Mouse (Mus musculus): Measurements from ENCODE around the gene Sipa1l1. TPM values are rescaled to one million over a fixed set of nuclear protein-coding genes. Genes with fewer than 3 reads are reported as not detected.
"Not testable (repeated sequence)": the region's sequence is repeated elsewhere in the genome, so short reads cannot be mapped to it uniquely, and the experiment has no call there.

Gene Sipa1l1
- polyA plus RNA-seq, 1 experiment, result 0.13 TPM

- Histone ChIP-seq H3K4me1 (ENCODE audit: control insufficient read depth) (no peaks in the 10 kb centered on the region), H3K27me3 (ENCODE audit: control insufficient read depth) (no peaks in the 10 kb centered on the region), H3K36me3 (ENCODE audit: control insufficient read depth) (no peaks in the 10 kb centered on the region), H3K4me3 (replicated peaks) (no peak overlapping the region), H3K9me3 (ENCODE audit: control insufficient read depth, low read length) (no peaks in the 10 kb centered on the region)
- TF ChIP-seq GATA1 (IDR thresholded peaks at IDR 0.05; ENCODE audit: low read length) (no peak), TAL1 (IDR thresholded peaks at IDR 0.05; ENCODE audit: low read length) (no peak)
Measured at GRCm38 (mm10) chr12:82476028-82476427, 306.9 kb downstream of the Sipa1l1 start.

GRCm38 (mm10) chr12:82476580-82476979 is 307.5 kb downstream of the Sipa1l1 start:
- Histone ChIP-seq H3K4me3 (replicated peaks) (no peak overlapping the region), H3K4me1 (ENCODE audit: control insufficient read depth) (no peaks in the 10 kb centered on the region), H3K27me3 (ENCODE audit: control insufficient read depth) (no peaks in the 10 kb centered on the region), H3K9me3 (ENCODE audit: control insufficient read depth, low read length) (no peaks in the 10 kb centered on the region), H3K36me3 (ENCODE audit: control insufficient read depth) (no peaks in the 10 kb centered on the region)
- TF ChIP-seq GATA1 (IDR thresholded peaks at IDR 0.05; ENCODE audit: low read length) (no peak), TAL1 (IDR thresholded peaks at IDR 0.05; ENCODE audit: low read length) (no peak)

- Histone ChIP-seq H3K36me3 (ENCODE audit: control insufficient read depth) (no peaks in the 10 kb centered on the region), H3K4me1 (ENCODE audit: control insufficient read depth) (no peaks in the 10 kb centered on the region), H3K27me3 (ENCODE audit: control insufficient read depth) (no peaks in the 10 kb centered on the region), H3K4me3 (replicated peaks) (no peak overlapping the region), H3K9me3 (ENCODE audit: control insufficient read depth, low read length) (no peaks in the 10 kb centered on the region)
- TF ChIP-seq GATA1 (IDR thresholded peaks at IDR 0.05; ENCODE audit: low read length), result no peak
- TF ChIP-seq TAL1 (IDR thresholded peaks at IDR 0.05; ENCODE audit: low read length), result no peak
Measured at GRCm38 (mm10) chr12:82477826-82478225, 308.7 kb downstream of the Sipa1l1 start.

GRCm38 (mm10) chr12:82478256-82478655 is 309.1 kb downstream of the Sipa1l1 start:
- TF ChIP-seq TAL1 (IDR thresholded peaks at IDR 0.05; ENCODE audit: low read length), result no peak
- TF ChIP-seq GATA1 (IDR thresholded peaks at IDR 0.05; ENCODE audit: low read length), result no peak
- Histone ChIP-seq H3K9me3 (ENCODE audit: control insufficient read depth, low read length) (no peaks in the 10 kb centered on the region), H3K4me1 (ENCODE audit: control insufficient read depth) (no peaks in the 10 kb centered on the region), H3K36me3 (ENCODE audit: control insufficient read depth) (no peaks in the 10 kb centered on the region), H3K27me3 (ENCODE audit: control insufficient read depth) (no peaks in the 10 kb centered on the region), H3K4me3 (replicated peaks) (no peak overlapping the region)

- TF ChIP-seq GATA1 (IDR thresholded peaks at IDR 0.05; ENCODE audit: low read length) (no peak), TAL1 (IDR thresholded peaks at IDR 0.05; ENCODE audit: low read length) (no peak)
- H3K27me3 ChIP-seq (ENCODE audit: control insufficient read depth), result no peaks in the 10 kb centered on the region
- no peaks in the 10 kb centered on the region for H3K36me3 ChIP-seq (ENCODE audit: control insufficient read depth)
- H3K4me3 ChIP-seq (replicated peaks), result no peak overlapping the region
- no peaks in the 10 kb centered on the region for H3K4me1 ChIP-seq (ENCODE audit: control insufficient read depth)
- H3K9me3 ChIP-seq (ENCODE audit: control insufficient read depth, low read length), result peaks cover under 1% of the 10 kb centered on the region; the same call in 1 of the 2 replicates
Measured at GRCm38 (mm10) chr12:82479393-82479792, 310.3 kb downstream of the Sipa1l1 start.

- H3K4me3 ChIP-seq (replicated peaks); H3K36me3 ChIP-seq (ENCODE audit: control insufficient read depth); H3K9me3 ChIP-seq (ENCODE audit: control insufficient read depth, low read length); H3K4me1 ChIP-seq (ENCODE audit: control insufficient read depth); H3K27me3 ChIP-seq (ENCODE audit: control insufficient read depth): not testable (repeated sequence)
Measured at GRCm38 (mm10) chr12:82480425-82480824, 311.3 kb downstream of the Sipa1l1 start.

- Histone ChIP-seq H3K36me3 (ENCODE audit: control insufficient read depth) (no peaks in the 10 kb centered on the region), H3K27me3 (ENCODE audit: control insufficient read depth) (no peaks in the 10 kb centered on the region), H3K4me1 (ENCODE audit: control insufficient read depth) (no peaks in the 10 kb centered on the region), H3K4me3 (replicated peaks) (no peak overlapping the region), H3K9me3 (ENCODE audit: control insufficient read depth, low read length) (peaks cover 2% of the 10 kb centered on the region; the same call in 1 of the 2 replicates)
- TF ChIP-seq GATA1 (IDR thresholded peaks at IDR 0.05; ENCODE audit: low read length) (no peak), TAL1 (IDR thresholded peaks at IDR 0.05; ENCODE audit: low read length) (no peak)
Measured at GRCm38 (mm10) chr12:82485466-82485865, 316.3 kb downstream of the Sipa1l1 start.

- Histone ChIP-seq H3K36me3 (ENCODE audit: control insufficient read depth) (no peaks in the 10 kb centered on the region), H3K4me3 (replicated peaks) (no peak overlapping the region), H3K27me3 (ENCODE audit: control insufficient read depth) (no peaks in the 10 kb centered on the region), H3K4me1 (ENCODE audit: control insufficient read depth) (no peaks in the 10 kb centered on the region), H3K9me3 (ENCODE audit: control insufficient read depth, low read length) (peaks cover 2% of the 10 kb centered on the region; the same call in 1 of the 2 replicates)
- TF ChIP-seq GATA1 (IDR thresholded peaks at IDR 0.05; ENCODE audit: low read length) (no peak), TAL1 (IDR thresholded peaks at IDR 0.05; ENCODE audit: low read length) (no peak)
Measured at GRCm38 (mm10) chr12:82486829-82487560, 317.9 kb downstream of the Sipa1l1 start.

- Histone ChIP-seq H3K27me3 (ENCODE audit: control insufficient read depth) (no peaks in the 10 kb centered on the region), H3K4me3 (replicated peaks) (no peak overlapping the region), H3K4me1 (ENCODE audit: control insufficient read depth) (no peaks in the 10 kb centered on the region), H3K9me3 (ENCODE audit: control insufficient read depth, low read length) (peaks cover 2% of the 10 kb centered on the region; the same call in 1 of the 2 replicates), H3K36me3 (ENCODE audit: control insufficient read depth) (no peaks in the 10 kb centered on the region)
- TF ChIP-seq GATA1 (IDR thresholded peaks at IDR 0.05; ENCODE audit: low read length) (no peak), TAL1 (IDR thresholded peaks at IDR 0.05; ENCODE audit: low read length) (no peak)
Measured at GRCm38 (mm10) chr12:82489093-82489492, 320.0 kb downstream of the Sipa1l1 start.

GRCm38 (mm10) chr12:82489621-82490020 is 320.5 kb downstream of the Sipa1l1 start:
- Histone ChIP-seq H3K27me3 (ENCODE audit: control insufficient read depth) (no peaks in the 10 kb centered on the region), H3K9me3 (ENCODE audit: control insufficient read depth, low read length) (no peaks in the 10 kb centered on the region; the same call in 1 of the 2 replicates), H3K4me3 (replicated peaks) (no peak overlapping the region), H3K36me3 (ENCODE audit: control insufficient read depth) (no peaks in the 10 kb centered on the region), H3K4me1 (ENCODE audit: control insufficient read depth) (no peaks in the 10 kb centered on the region)
- no peak for TF ChIP-seq TAL1 (IDR thresholded peaks at IDR 0.05; ENCODE audit: low read length)
- TF ChIP-seq GATA1 (IDR thresholded peaks at IDR 0.05; ENCODE audit: low read length), result no peak

Measured in erythroblast, embryonic 14.5 days (primary cell).